Mouse (Mus musculus) adipose tissue, adult 10 weeks (tissue): ENCODE results near the gene 1810009A15Rik. TPM values are rescaled to one million over a fixed set of nuclear protein-coding genes. Genes with fewer than 3 reads are reported as not detected.

Experiments used
- polyA plus RNA-seq: library from polyadenylated mRNA; stranded (reverse); fragments of 350-450 nt; fragmentation: Illumina TruSeq; extraction: RNeasy Lipid Tissue Mini Kit (QIAGEN cat#74804); gene quantifications from one replicate; pipeline ENCODE4 v1.2.3, GENCODE M21; 2014; ENCODE audit warnings: low read depth, low replicate concordance

1810009A15Rik gene
- polyA plus RNA-seq = 60.0 TPM

GRCm38 (mm10) chr19:8888511-8889385 is at the start of gene 1810009A15Rik, which contains the start of gene Gm49416:
Gene 1810009A15Rik, plus strand, starts transcription at chr19:8888853.
Gene Gm49416, plus strand, starts transcription at chr19:8888926.

GRCm38 (mm10) chr19:8839103-8839907 is 49.3 kb upstream of the 1810009A15Rik start, which contains the start of gene Gng3:
Gene Gng3, minus strand, starts transcription at chr19:8839194.

GRCm38 (mm10) chr19:8850402-8850901 is 38.2 kb upstream of the 1810009A15Rik start, which contains the start of gene Lrrn4cl:
Gene Lrrn4cl, plus strand, starts transcription at chr19:8850768.

GRCm38 (mm10) chr19:8871267-8872186 is 17.1 kb upstream of the 1810009A15Rik start, which contains the start of gene Ubxn1:
Gene Ubxn1, plus strand, starts transcription at chr19:8871496.

GRCm38 (mm10) chr19:8880311-8881033 is 8.2 kb upstream of the 1810009A15Rik start, which contains the start of gene Uqcc3:
Gene Uqcc3, minus strand, starts transcription at chr19:8880923.

GRCm38 (mm10) chr19:8883616-8884015 is 5.0 kb upstream of the 1810009A15Rik start, which contains the start of the genes Lbhd1 and Gm49403:
Gene Lbhd1, plus strand, starts transcription at chr19:8883732.
Gene Gm49403, plus strand, starts transcription at chr19:8883930.

GRCm38 (mm10) chr19:8892829-8893766 is 4.4 kb downstream of the 1810009A15Rik start, which contains the start of gene Ints5:
Gene Ints5, plus strand, starts transcription at chr19:8893005.

GRCm38 (mm10) chr19:8897865-8898495 is 9.3 kb downstream of the 1810009A15Rik start, which contains the start of gene Ganab:
Gene Ganab, plus strand, starts transcription at chr19:8898071.

GRCm38 (mm10) chr19:8920073-8920736 is 31.6 kb downstream of the 1810009A15Rik start, which contains the start of gene B3gat3:
Gene B3gat3, plus strand, starts transcription at chr19:8920374.

GRCm38 (mm10) chr19:8929224-8930088 is 40.8 kb downstream of the 1810009A15Rik start, which contains the start of the genes Rom1 and Eml3:
Gene Rom1, minus strand, starts transcription at chr19:8929356.
Gene Eml3, plus strand, starts transcription at chr19:8929552.

Other genes starting within 250 kb of the 1810009A15Rik start
- 0.06 TPM for gene Chrm1, start 225.1 kb upstream of the 1810009A15Rik start, polyA plus RNA-seq
- 327 TPM for gene Slc3a2, start 165.5 kb upstream of the 1810009A15Rik start, polyA plus RNA-seq
- 31.3 TPM for gene Wdr74, start 153.0 kb upstream of the 1810009A15Rik start, polyA plus RNA-seq
- 12.2 TPM for gene 1700092M07Rik, start 148.1 kb upstream of the 1810009A15Rik start, polyA plus RNA-seq
- gene Stx5a, start 147.4 kb upstream of the 1810009A15Rik start, polyA plus RNA-seq = 114 TPM
- gene Nxf1, start 131.8 kb upstream of the 1810009A15Rik start, polyA plus RNA-seq = 150 TPM
- gene Tmem223, start 117.9 kb upstream of the 1810009A15Rik start, polyA plus RNA-seq = 77.8 TPM
- gene Tmem179b, start 114.4 kb upstream of the 1810009A15Rik start, polyA plus RNA-seq = 54.7 TPM
- gene Taf6l, start 102.4 kb upstream of the 1810009A15Rik start, polyA plus RNA-seq = 12.1 TPM
- 104 TPM for gene Polr2g, start 90.3 kb upstream of the 1810009A15Rik start, polyA plus RNA-seq
- 3.0 TPM for gene Zbtb3, start 86.3 kb upstream of the 1810009A15Rik start, polyA plus RNA-seq
- gene Ttc9c, start 69.5 kb upstream of the 1810009A15Rik start, polyA plus RNA-seq = 29.3 TPM
- gene Hnrnpul2, start 68.8 kb upstream of the 1810009A15Rik start, polyA plus RNA-seq = 84.2 TPM
- not detected for gene AC129217.1, start 59.1 kb upstream of the 1810009A15Rik start, polyA plus RNA-seq
- gene Bscl2, start 51.4 kb upstream of the 1810009A15Rik start, polyA plus RNA-seq = 161 TPM
- gene Gng3, start 49.7 kb upstream of the 1810009A15Rik start, polyA plus RNA-seq = 0.31 TPM
- 12.1 TPM for gene Lrrn4cl, start 38.1 kb upstream of the 1810009A15Rik start, polyA plus RNA-seq
- gene Ubxn1, start 17.4 kb upstream of the 1810009A15Rik start, polyA plus RNA-seq = 150 TPM
- gene Uqcc3, start 7.9 kb upstream of the 1810009A15Rik start, polyA plus RNA-seq = 57.7 TPM
- 2.4 TPM for gene Lbhd1, start 5.1 kb upstream of the 1810009A15Rik start, polyA plus RNA-seq
- not detected for gene Gm49403, start 4.9 kb upstream of the 1810009A15Rik start, polyA plus RNA-seq
- not detected for gene Gm49416, start 73 bp downstream of the 1810009A15Rik start, polyA plus RNA-seq
- gene Ints5, start 4.2 kb downstream of the 1810009A15Rik start, polyA plus RNA-seq = 12.0 TPM
- gene Ganab, start 9.2 kb downstream of the 1810009A15Rik start, polyA plus RNA-seq = 130 TPM
- gene B3gat3, start 31.5 kb downstream of the 1810009A15Rik start, polyA plus RNA-seq = 54.1 TPM
- 6.2 TPM for gene Rom1, start 40.5 kb downstream of the 1810009A15Rik start, polyA plus RNA-seq
- 35.3 TPM for gene Eml3, start 40.7 kb downstream of the 1810009A15Rik start, polyA plus RNA-seq
- gene Mta2, start 53.0 kb downstream of the 1810009A15Rik start, polyA plus RNA-seq = 71.9 TPM
- gene Tut1, start 65.0 kb downstream of the 1810009A15Rik start, polyA plus RNA-seq = 17.4 TPM
- 409 TPM for gene Eef1g, start 78.2 kb downstream of the 1810009A15Rik start, polyA plus RNA-seq
- gene Ahnak, start 100.4 kb downstream of the 1810009A15Rik start, polyA plus RNA-seq = 114 TPM
- not detected for gene Scgb1a1, start 199.1 kb downstream of the 1810009A15Rik start, polyA plus RNA-seq
- gene Asrgl1, start 246.8 kb downstream of the 1810009A15Rik start, polyA plus RNA-seq = 20.1 TPM